Mouse (Mus musculus) lung, postnatal 0 days (tissue): Measurements from ENCODE around the gene 0610037L13Rik.

Experiments
- CTCF ChIP-seq: IDR thresholded peaks from 2 replicates; pipeline ENCODE4 v1.5.1; 2016; ENCODE audit warnings: antibody characterized with exemption, mild to moderate bottlenecking
- EP300 ChIP-seq: IDR thresholded peaks from 2 replicates; pipeline ENCODE4 v1.6.1; 2016; ENCODE audit warnings: antibody characterized with exemption, mild to moderate bottlenecking, control low read depth

DNA sequence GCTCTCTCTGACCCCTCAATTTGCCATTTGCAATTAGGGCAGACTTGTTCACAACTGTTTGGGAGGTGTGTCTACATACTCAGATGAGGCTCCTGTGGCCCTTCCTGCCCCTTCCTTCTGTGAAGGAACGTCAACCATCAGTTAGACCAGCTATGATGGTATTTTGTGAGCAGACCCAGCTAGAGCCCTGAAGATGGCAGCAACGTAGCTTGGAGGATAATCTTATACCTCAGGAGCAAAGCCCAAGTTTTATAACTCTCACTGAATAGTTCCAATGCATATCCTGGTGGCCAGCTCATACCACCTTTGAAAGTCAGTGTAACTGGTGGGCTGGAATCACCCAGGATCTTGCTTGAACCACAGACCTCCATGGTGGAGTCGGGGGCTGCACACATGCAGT is 41.8 kb downstream of the 0610037L13Rik start:
- no peak for TF ChIP-seq EP300
- TF ChIP-seq CTCF = peak; percentile 32
